Mouse (Mus musculus): ENCODE data around the gene Nme8. TPM values are rescaled to one million over a fixed set of nuclear protein-coding genes. Genes with fewer than 3 reads are reported as not detected.

The Nme8 gene
- not detected in 2 replicates for polyA plus RNA-seq (2015; fragmentation: Nextera tagmentation; extraction: Ambion mirVana)

DNA sequence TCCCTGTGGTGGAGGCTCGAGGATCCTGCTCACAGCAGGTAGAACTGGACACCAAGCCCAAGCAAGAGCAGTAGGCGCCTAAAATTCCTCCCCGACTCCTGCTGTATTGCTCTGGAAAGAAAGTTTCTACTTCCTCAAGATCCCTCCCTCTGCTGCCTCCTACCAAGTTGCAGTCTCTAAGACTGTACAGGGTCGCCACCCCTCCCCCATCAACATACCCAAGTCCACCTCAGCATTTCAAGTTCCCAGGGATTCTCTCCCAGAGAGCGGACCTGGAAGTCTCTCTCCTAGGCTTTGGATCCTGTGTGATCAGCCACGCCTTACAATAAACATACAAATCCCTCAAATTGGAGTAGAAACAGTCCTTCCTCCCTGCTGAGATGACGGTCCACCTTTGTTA, at the start of gene Nme8:
Gene Nme8 (minus strand): TSS at position 5 of the 400 bp plus-strand sequence.
- WGBS (ENCODE audit: insufficient replicate concordance) = 30% methylated on average over 7 of the region's 7 CpGs
- DNase-seq (no peak), ATAC-seq (no peak)
- Histone ChIP-seq H3K9ac (replicated peaks) (no peak within 1 kb of the TSS), H3K27ac (ENCODE audit: low read depth) (no peak within 1 kb of the TSS), H3K4me3 (ENCODE audit: low read depth, low read length) (no peak within 1 kb of the TSS), H3K9me3 (ENCODE audit: low read length) (no peaks in the 10 kb centered on the region), H3K4me2 (ENCODE audit: low read depth, low read length) (no peak within 1 kb of the TSS), H3K27me3 (ENCODE audit: insufficient read depth, low read length) (peaks cover 4% of the 10 kb centered on the region; the same call in 1 of the 2 replicates), H3K4me1 (ENCODE audit: insufficient read depth) (no peaks in the 10 kb centered on the region), H3K36me3 (replicated peaks; ENCODE audit: insufficient read depth, low read length) (no peaks in the 10 kb centered on the region)
- no peak for TF ChIP-seq EP300 (IDR thresholded peaks at IDR 0.05; ENCODE audit: low read depth)

DNA sequence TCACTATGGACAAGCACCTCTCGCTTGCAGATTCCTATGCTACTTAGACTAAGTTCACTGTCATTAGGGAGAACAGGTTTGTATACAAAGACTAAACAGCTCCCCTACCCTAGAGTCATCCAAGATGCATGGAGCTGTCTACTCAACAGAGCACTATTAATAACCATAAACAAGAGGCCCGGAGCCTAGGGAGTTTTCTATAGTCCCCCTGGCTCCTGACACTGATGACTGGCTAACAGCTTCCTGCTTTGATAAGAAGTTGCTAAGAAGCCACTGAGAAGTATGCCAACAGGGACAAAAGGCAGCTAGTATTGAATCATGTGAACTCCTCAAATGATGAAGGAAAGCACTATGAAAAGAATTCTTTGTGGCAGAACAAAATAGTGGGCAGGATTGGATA, 48.1 kb upstream of the Nme8 start:
- Histone ChIP-seq H3K9me3 (ENCODE audit: low read length) (no peaks in the 10 kb centered on the region), H3K27ac (ENCODE audit: low read depth) (no peak overlapping the region), H3K4me1 (ENCODE audit: insufficient read depth) (no peaks in the 10 kb centered on the region), H3K4me2 (ENCODE audit: low read depth, low read length) (no peak overlapping the region), H3K36me3 (replicated peaks; ENCODE audit: insufficient read depth, low read length) (no peaks in the 10 kb centered on the region), H3K27me3 (ENCODE audit: insufficient read depth, low read length) (no peaks in the 10 kb centered on the region), H3K4me3 (ENCODE audit: low read depth, low read length) (no peak overlapping the region), H3K9ac (replicated peaks) (no peak overlapping the region)
- DNase-seq = no peak
- ATAC-seq = no peak
- 58% methylated on average over 2 of the region's 2 CpGs for WGBS (ENCODE audit: insufficient replicate concordance)
- TF ChIP-seq EP300 (IDR thresholded peaks at IDR 0.05; ENCODE audit: low read depth) (no peak), CTCF (IDR thresholded peaks at IDR 0.05; ENCODE audit: low read depth) (no peak)

DNA sequence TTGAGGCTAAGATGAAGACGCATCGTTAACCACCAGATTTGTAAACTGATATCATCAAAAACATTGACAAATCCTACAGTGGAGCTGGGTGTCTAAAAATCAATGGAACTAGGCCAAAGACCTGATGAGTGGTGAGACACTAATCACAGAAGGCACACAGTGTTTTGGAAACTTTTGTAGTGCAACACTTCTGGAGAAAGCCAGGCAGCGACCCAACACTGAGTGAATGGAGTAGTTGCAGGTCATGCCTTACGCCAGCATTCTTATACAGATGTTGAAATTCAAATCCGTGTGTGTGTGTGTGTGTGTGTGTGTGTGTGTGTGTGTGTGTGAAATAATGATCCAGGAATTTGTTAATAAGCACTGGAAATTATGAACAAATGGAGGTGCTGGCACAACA, 46.9 kb upstream of the Nme8 start:
- no peaks in the 10 kb centered on the region for H3K36me3 ChIP-seq (replicated peaks; ENCODE audit: insufficient read depth, low read length)
- ATAC-seq (no peak), DNase-seq (no peak)
- no peaks in the 10 kb centered on the region for H3K4me1 ChIP-seq (ENCODE audit: insufficient read depth)
- H3K27ac ChIP-seq (ENCODE audit: low read depth) = no peak overlapping the region
- H3K4me2 ChIP-seq (ENCODE audit: low read depth, low read length) = no peak overlapping the region
- no peak overlapping the region for H3K9ac ChIP-seq (replicated peaks)
- no peak overlapping the region for H3K4me3 ChIP-seq (ENCODE audit: low read depth, low read length)
- no peaks in the 10 kb centered on the region for H3K27me3 ChIP-seq (ENCODE audit: insufficient read depth, low read length)
- TF ChIP-seq EP300 (IDR thresholded peaks at IDR 0.05; ENCODE audit: low read depth) (no peak), CTCF (IDR thresholded peaks at IDR 0.05; ENCODE audit: low read depth) (no peak)
- WGBS (ENCODE audit: insufficient replicate concordance) = 79% methylated on average over 5 of the region's 5 CpGs
- no peaks in the 10 kb centered on the region for H3K9me3 ChIP-seq (ENCODE audit: low read length)

DNA sequence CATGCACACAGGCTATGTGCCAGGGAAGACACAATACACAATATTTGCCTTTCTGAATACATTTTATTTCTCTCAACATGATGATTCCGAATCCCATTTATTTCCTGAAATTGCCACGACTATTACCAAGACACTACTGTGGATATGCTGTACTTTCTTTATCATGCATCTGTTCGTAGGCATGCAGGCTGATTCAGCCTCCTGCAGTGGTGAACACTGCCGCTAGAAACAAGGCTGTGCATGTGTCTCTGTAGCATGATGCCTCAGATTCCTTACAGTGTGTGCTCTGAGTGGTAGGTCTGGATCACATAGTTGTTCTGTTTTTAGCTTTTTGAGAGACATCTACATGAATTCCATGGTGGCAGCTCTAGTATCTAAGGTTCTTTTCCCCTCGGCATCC, 37.0 kb upstream of the Nme8 start:
- WGBS (ENCODE audit: insufficient replicate concordance) = 75% methylated on average over 5 of the region's 5 CpGs
- DNase-seq (no peak), ATAC-seq (no peak)
- Histone ChIP-seq H3K4me2 (ENCODE audit: low read depth, low read length) (no peak overlapping the region), H3K36me3 (replicated peaks; ENCODE audit: insufficient read depth, low read length) (no peaks in the 10 kb centered on the region), H3K27me3 (ENCODE audit: insufficient read depth, low read length) (no peaks in the 10 kb centered on the region), H3K4me3 (ENCODE audit: low read depth, low read length) (no peak overlapping the region), H3K9me3 (ENCODE audit: low read length) (no peaks in the 10 kb centered on the region), H3K9ac (replicated peaks) (no peak overlapping the region), H3K27ac (ENCODE audit: low read depth) (no peak overlapping the region), H3K4me1 (ENCODE audit: insufficient read depth) (no peaks in the 10 kb centered on the region)
- TF ChIP-seq EP300 (IDR thresholded peaks at IDR 0.05; ENCODE audit: low read depth) (no peak), CTCF (IDR thresholded peaks at IDR 0.05; ENCODE audit: low read depth) (no peak)

DNA sequence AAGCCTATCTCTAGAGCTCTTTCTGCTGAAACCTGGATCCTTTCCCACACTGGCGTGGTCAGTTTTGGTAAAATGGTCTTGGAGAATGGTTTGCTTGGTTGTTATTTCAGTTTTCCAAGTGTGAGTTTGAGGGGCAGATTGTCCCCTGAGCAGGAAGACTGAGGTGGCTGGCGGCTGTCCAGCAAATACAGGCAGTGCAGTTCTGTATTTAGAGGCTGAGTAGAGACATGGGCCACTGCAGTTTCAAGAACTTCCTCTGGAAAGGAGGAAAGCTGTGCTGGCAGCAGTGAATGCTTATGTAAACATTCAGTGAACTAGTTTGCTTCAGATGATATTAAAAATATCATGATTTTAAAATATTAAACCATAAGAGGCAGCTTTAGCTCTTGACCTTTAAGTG, 33.2 kb upstream of the Nme8 start:
- DNase-seq (no peak), ATAC-seq (no peak)
- Histone ChIP-seq H3K27ac (ENCODE audit: low read depth) (no peak overlapping the region), H3K4me3 (ENCODE audit: low read depth, low read length) (no peak overlapping the region), H3K9ac (replicated peaks) (no peak overlapping the region), H3K9me3 (ENCODE audit: low read length) (no peaks in the 10 kb centered on the region), H3K4me1 (ENCODE audit: insufficient read depth) (no peaks in the 10 kb centered on the region), H3K36me3 (replicated peaks; ENCODE audit: insufficient read depth, low read length) (no peaks in the 10 kb centered on the region), H3K27me3 (ENCODE audit: insufficient read depth, low read length) (no peaks in the 10 kb centered on the region), H3K4me2 (ENCODE audit: low read depth, low read length) (no peak overlapping the region)
- TF ChIP-seq CTCF (IDR thresholded peaks at IDR 0.05; ENCODE audit: low read depth) (no peak), EP300 (IDR thresholded peaks at IDR 0.05; ENCODE audit: low read depth) (no peak)
- 53% methylated on average over 2 of the region's 2 CpGs for WGBS (ENCODE audit: insufficient replicate concordance)

DNA sequence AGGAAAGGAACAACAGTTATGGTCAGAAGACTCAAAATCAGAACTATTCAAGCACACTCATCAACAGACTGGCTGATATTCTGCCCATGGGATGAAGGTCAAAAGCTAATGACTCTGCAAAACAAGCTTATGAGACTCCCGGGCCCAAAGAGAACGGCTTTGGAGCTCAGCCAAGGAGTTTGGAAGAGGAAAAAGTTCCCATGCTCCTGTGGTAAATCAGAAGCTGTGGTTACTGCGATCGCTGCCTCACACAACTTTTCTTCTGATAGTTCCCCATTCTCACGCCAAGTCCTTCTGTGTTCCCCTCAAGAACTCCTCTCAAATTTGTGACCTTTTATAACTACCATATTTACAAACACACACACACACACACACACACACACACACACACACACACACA, 21.4 kb upstream of the Nme8 start:
- H3K9ac ChIP-seq (replicated peaks) = no peak overlapping the region
- H3K27me3 ChIP-seq (ENCODE audit: insufficient read depth, low read length) = no peaks in the 10 kb centered on the region
- no peak overlapping the region for H3K4me3 ChIP-seq (ENCODE audit: low read depth, low read length)
- TF ChIP-seq EP300 (IDR thresholded peaks at IDR 0.05; ENCODE audit: low read depth) (no peak), CTCF (IDR thresholded peaks at IDR 0.05; ENCODE audit: low read depth) (no peak)
- 31% methylated on average over 5 of the region's 5 CpGs for WGBS (ENCODE audit: insufficient replicate concordance)
- no peaks in the 10 kb centered on the region for H3K36me3 ChIP-seq (replicated peaks; ENCODE audit: insufficient read depth, low read length)
- ATAC-seq (no peak), DNase-seq (no peak)
- no peak overlapping the region for H3K27ac ChIP-seq (ENCODE audit: low read depth)
- no peak overlapping the region for H3K4me2 ChIP-seq (ENCODE audit: low read depth, low read length)
- H3K4me1 ChIP-seq (ENCODE audit: insufficient read depth) = no peaks in the 10 kb centered on the region
- no peaks in the 10 kb centered on the region for H3K9me3 ChIP-seq (ENCODE audit: low read length)

DNA sequence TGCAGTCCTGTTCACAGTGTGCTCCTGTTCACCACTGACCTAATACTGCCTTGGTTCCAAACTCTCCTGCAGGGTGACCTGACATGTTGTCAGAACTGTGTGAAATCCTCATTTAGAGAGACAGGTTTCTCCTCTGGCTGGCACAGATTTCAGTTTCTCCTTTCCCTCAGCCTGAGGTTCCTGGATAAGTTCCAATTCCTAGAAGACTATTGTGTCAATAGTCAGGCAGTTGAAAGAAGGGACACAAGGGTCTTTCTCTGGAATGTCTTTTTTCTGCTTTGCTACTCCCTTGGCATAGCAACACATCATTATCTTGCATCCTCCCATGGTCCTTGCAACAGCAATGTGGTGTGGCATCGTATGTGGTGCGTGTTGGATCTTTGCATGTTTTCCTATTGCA, 19.6 kb upstream of the Nme8 start:
- ATAC-seq (no peak), DNase-seq (no peak)
- Histone ChIP-seq H3K27me3 (ENCODE audit: insufficient read depth, low read length) (no peaks in the 10 kb centered on the region), H3K27ac (ENCODE audit: low read depth) (no peak overlapping the region), H3K9ac (replicated peaks) (no peak overlapping the region), H3K36me3 (replicated peaks; ENCODE audit: insufficient read depth, low read length) (no peaks in the 10 kb centered on the region), H3K4me1 (ENCODE audit: insufficient read depth) (no peaks in the 10 kb centered on the region), H3K4me3 (ENCODE audit: low read depth, low read length) (no peak overlapping the region), H3K4me2 (ENCODE audit: low read depth, low read length) (no peak overlapping the region), H3K9me3 (ENCODE audit: low read length) (no peaks in the 10 kb centered on the region)
- 66% methylated on average over 2 of the region's 2 CpGs for WGBS (ENCODE audit: insufficient replicate concordance)
- TF ChIP-seq EP300 (IDR thresholded peaks at IDR 0.05; ENCODE audit: low read depth) (no peak), CTCF (IDR thresholded peaks at IDR 0.05; ENCODE audit: low read depth) (no peak)

All from liver, postnatal 0 days (tissue).